Mouse (Mus musculus) heart, adult 2 months (tissue): ENCODE data around the gene D1Ertd622e.

Experiments used
- CTCF ChIP-seq: fragments of 200-600 bp; IDR thresholded peaks from 2 replicates; pipeline ENCODE4 v1.8.1; 2022; ENCODE audit warnings: antibody characterized with exemption, mild to moderate bottlenecking, moderate library complexity
- POLR2A ChIP-seq: fragments of 200-500 bp; IDR thresholded peaks from 2 replicates; pipeline ENCODE4 v1.6.1; 2011; ENCODE audit warnings: mild to moderate bottlenecking, low read depth, low read length, control low read depth; ENCODE audit not compliant: insufficient read depth

DNA sequence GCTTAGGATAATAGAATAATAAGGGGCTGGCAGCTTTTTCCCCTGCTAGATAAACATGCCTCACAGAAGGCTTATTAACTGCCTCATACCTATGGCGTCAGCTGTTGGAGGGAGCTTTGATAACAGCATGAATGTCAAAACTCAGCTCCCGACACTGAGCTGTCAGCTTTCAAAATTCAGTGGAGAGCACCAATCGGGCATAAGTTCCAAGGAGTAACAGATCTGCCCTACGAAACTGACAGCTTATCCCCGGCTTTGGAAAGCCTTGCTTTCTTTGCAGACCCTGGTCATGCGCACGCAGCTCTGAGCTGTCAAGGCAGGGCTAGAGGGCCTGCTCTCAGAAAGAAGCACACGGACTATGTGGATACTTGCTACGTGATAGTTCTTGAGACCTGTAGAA, 91.1 kb downstream of the D1Ertd622e start:
- TF ChIP-seq POLR2A, result no peak
- no peak for TF ChIP-seq CTCF
